Mouse (Mus musculus) cerebellum, adult 2 months (tissue): ENCODE results near the gene Mapk8.

Experiments used
- CTCF ChIP-seq: fragments of 200-500 bp; IDR thresholded peaks from 2 replicates; pipeline ENCODE4 v1.5.1; 2011; ENCODE audit warnings: low read depth, mild to moderate bottlenecking, control low read depth, low read length, moderate library complexity, borderline replicate concordance; ENCODE audit not compliant: insufficient read depth
- POLR2A ChIP-seq: fragments of 200-500 bp; IDR thresholded peaks from 2 replicates; pipeline ENCODE4 v1.6.1; 2011; ENCODE audit warnings: low read length, control low read depth, borderline replicate concordance; ENCODE audit not compliant: insufficient read depth

- TF ChIP-seq CTCF (no peak), POLR2A (no peak)
These were observed 27.5 kb upstream of the Mapk8 start for GRCm38 (mm10) chr14:33474461-33474860.
